Mouse (Mus musculus) stomach, embryonic 16.5 days (tissue): ENCODE data around the gene Ptcd2. TPM values are rescaled to one million over a fixed set of nuclear protein-coding genes. Genes with fewer than 3 reads are reported as not detected.

Source experiments
- ATAC-seq: fragments of 200-750 bp; cut with Nextera tagmentation; 2 replicates; pipeline ENCODE4 v1.8.0; 2017; ENCODE audit warnings: moderate number of reproducible peaks, moderate TSS enrichment; ENCODE audit not compliant: insufficient read depth, low FRiP score
- H3K27ac ChIP-seq: fragments of 300-500 bp; sonication (generic); 2 replicates; pipeline ENCODE4 v1.5.1; 2014; ENCODE audit warnings: low read length
- H3K27me3 ChIP-seq: fragments of 300-500 bp; sonication (generic); 2 replicates; pipeline ENCODE4 v1.6.1; 2014; ENCODE audit warnings: low read length, control low read depth, mixed read lengths; ENCODE audit not compliant: control insufficient read depth, insufficient read depth
- H3K36me3 ChIP-seq: fragments of 300-500 bp; sonication (generic); 2 replicates; pipeline ENCODE4 v1.6.1; 2014; ENCODE audit warnings: low read length; ENCODE audit not compliant: control insufficient read depth, insufficient read depth
- H3K4me1 ChIP-seq: fragments of 300-500 bp; sonication (generic); 2 replicates; pipeline ENCODE4 v1.6.1; 2014; ENCODE audit warnings: low read length, control low read depth, mixed read lengths; ENCODE audit not compliant: control insufficient read depth, insufficient read depth
- H3K4me2 ChIP-seq: fragments of 300-500 bp; sonication (generic); 2 replicates; pipeline ENCODE4 v1.6.1; 2014; ENCODE audit warnings: low read depth, low read length, mixed read lengths
- H3K4me3 ChIP-seq: fragments of 300-500 bp; sonication (generic); replicated peaks from 2 replicates; pipeline ENCODE4 v1.5.1; 2014; ENCODE audit warnings: mild to moderate bottlenecking, low read length
- H3K9ac ChIP-seq: fragments of 300-500 bp; sonication (generic); 2 replicates; pipeline ENCODE4 v1.6.1; 2014; ENCODE audit warnings: low read length
- H3K9me3 ChIP-seq: fragments of 300-500 bp; sonication (generic); replicated peaks from 2 replicates; pipeline ENCODE4 v1.6.1; 2016; ENCODE audit warnings: low read length, control low read depth; ENCODE audit not compliant: control insufficient read depth
- WGBS: fragments of 180-500 bp; shearing (Covaris S2); extraction: QIAGEN DNeasy Blood & Tissue Kit; methylation state at CpG from one replicate; pipeline ENCODE4 v1.1.7; 2014; 5-methylcytosine and 5-hydroxymethylcytosine counted together
- polyA plus RNA-seq: library from polyadenylated mRNA; unstranded; fragments of >200 nt; fragmentation: Nextera tagmentation; extraction: Ambion mirVana; gene quantifications from 2 replicates; pipeline ENCODE4 v1.2.1, GENCODE M21; 2015

Gene Ptcd2
- polyA plus RNA-seq, 1 experiment from 2014 or later = 46.6 TPM

DNA sequence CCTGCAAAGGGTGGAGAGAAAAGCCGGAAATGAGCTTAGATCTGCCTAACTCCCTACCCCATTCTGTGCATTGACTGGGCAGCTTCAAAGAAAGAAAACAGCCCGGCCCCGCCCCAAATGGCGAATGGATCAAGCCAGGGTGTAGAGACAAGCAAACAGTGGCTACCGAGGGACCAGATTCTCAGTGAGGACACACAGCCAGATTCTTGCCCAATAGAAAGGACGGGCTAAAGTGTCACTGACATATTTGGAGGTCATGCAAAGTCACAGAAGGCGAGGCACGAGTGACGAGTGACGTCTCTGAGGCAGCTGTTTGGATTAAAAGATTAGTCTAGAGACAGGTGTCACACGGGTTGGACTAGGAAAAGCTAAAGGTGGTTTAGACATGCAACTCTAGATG, 40.1 kb downstream of the Ptcd2 start:
- no peaks in the 10 kb centered on the region for H3K9me3 ChIP-seq
- H3K4me3 ChIP-seq = no peak overlapping the region
- H3K36me3 ChIP-seq = no peaks in the 10 kb centered on the region
- ATAC-seq = no peak
- no peak overlapping the region for H3K27ac ChIP-seq
- H3K27me3 ChIP-seq = no peaks in the 10 kb centered on the region
- 56% methylated on average over 11 of the region's 11 CpGs for WGBS
- no peak overlapping the region for H3K4me2 ChIP-seq
- no peak overlapping the region for H3K9ac ChIP-seq
- peaks cover 7% of the 10 kb centered on the region; the same call in 1 of the 2 replicates for H3K4me1 ChIP-seq

DNA sequence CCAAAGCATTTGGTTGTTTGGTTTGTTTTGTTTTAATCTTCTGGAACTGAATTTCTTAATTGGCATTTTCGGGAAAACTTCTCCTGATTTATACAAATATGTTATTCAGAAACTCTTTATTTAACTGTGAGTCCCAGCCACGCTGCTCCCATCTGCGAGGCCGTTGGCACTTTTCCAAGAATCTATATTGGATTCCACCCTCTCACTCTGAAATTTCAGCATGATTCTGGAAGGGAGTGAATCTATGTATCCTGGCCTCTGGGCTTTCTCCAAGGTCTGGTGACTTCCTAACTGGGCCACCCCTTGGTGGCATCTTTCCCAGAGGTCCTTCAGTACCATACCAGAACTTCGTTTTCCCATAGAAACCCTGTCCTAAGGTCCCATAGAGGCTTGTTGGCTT, 40.7 kb downstream of the Ptcd2 start:
- H3K36me3 ChIP-seq = no peaks in the 10 kb centered on the region
- H3K4me3 ChIP-seq = no peak overlapping the region
- ATAC-seq = 0 out of 2 replicates have a peak, but pooled peaks have one; percentile 25
- no peaks in the 10 kb centered on the region for H3K9me3 ChIP-seq
- H3K4me2 ChIP-seq = no peak overlapping the region
- no peaks in the 10 kb centered on the region for H3K27me3 ChIP-seq
- WGBS = 34% methylated on average over 5 of the region's 5 CpGs
- H3K4me1 ChIP-seq = peaks cover 7% of the 10 kb centered on the region; the same call in 1 of the 2 replicates
- peak overlapping the region; percentile 44; the same call in 1 of the 2 replicates for H3K27ac ChIP-seq
- H3K9ac ChIP-seq = no peak overlapping the region

DNA sequence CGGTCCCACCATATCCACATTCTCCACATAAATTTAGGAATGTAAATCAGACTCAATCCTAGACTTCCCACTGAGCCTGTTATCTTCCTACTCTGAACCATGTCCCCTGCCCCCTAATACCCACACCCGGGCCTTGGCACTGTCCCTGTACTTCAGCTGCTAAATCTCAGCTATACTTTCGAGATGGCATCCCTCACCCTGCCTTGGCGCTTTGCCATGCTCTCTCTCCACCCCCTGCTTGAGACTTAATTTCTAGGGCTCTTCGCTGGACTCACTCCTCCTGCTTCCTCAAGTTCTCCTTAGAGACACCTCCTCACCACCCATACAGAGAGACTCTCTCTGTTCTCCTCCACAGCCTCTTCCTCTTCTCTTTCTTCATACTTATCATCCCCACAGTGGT, 44.6 kb downstream of the Ptcd2 start:
- no peaks in the 10 kb centered on the region for H3K27me3 ChIP-seq
- peaks cover 7% of the 10 kb centered on the region; the same call in 1 of the 2 replicates for H3K4me1 ChIP-seq
- no peak for ATAC-seq
- H3K9ac ChIP-seq = no peak overlapping the region
- no peak overlapping the region for H3K27ac ChIP-seq
- WGBS = 82% methylated on average over 5 of the region's 5 CpGs
- no peaks in the 10 kb centered on the region for H3K36me3 ChIP-seq
- no peak overlapping the region for H3K4me2 ChIP-seq
- no peak overlapping the region for H3K4me3 ChIP-seq
- H3K9me3 ChIP-seq = no peaks in the 10 kb centered on the region

DNA sequence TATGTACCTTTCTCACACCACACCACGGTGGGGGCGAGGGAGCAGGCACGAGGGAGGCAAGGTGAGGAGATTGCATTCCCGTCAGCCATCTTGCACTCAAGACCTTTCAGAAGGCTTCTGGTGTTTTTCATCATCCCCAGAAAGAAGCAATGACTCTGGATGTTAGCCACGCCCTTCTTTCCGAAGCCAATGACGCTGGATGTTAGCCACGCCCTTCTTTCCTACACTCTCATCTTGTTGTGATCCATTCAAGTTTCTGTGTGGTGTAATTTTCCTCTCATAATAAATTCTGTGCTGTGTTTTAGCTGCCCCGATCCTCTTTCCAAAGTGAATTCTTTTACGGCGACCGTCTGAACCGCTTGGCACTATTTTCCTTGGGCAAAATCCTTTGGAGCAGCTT, 50.3 kb downstream of the Ptcd2 start:
- 91% methylated on average over 13 of the region's 13 CpGs for whole genome bisulfite sequencing
- no peak overlapping the region for H3K4me2 ChIP-seq
- H3K27me3 ChIP-seq = no peaks in the 10 kb centered on the region
- H3K4me3 ChIP-seq = no peak overlapping the region
- H3K4me1 ChIP-seq = no peaks in the 10 kb centered on the region
- no peak for ATAC-seq
- no peak overlapping the region for H3K9ac ChIP-seq
- H3K36me3 ChIP-seq = no peaks in the 10 kb centered on the region
- H3K9me3 ChIP-seq = no peaks in the 10 kb centered on the region
- no peak overlapping the region for H3K27ac ChIP-seq

DNA sequence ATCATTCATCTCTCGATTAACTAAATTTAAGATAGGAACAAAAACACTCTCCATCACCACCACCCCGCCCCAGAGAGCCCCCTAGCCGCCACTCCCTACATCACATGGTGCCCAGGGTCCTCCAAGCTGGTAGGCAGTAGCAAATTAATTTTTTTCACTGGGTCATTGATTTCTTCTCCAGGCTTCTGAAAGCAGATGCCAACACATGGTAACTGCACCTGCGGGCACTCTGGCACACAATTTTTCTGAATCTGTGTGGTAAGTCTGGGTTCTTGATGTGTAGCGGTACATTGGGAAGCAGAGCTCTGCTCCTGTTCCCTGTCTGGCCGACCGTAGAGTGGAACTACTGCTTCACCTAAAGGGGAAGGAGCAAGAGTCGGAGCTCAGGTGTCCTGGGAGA, 53.7 kb downstream of the Ptcd2 start:
- Histone ChIP-seq H3K4me2 (no peak overlapping the region), H3K36me3 (no peaks in the 10 kb centered on the region), H3K4me1 (no peaks in the 10 kb centered on the region), H3K4me3 (no peak overlapping the region), H3K27me3 (no peaks in the 10 kb centered on the region), H3K27ac (no peak overlapping the region), H3K9ac (no peak overlapping the region), H3K9me3 (no peaks in the 10 kb centered on the region)
- WGBS = 91% methylated on average over 8 of the region's 8 CpGs
- no peak for ATAC-seq

DNA sequence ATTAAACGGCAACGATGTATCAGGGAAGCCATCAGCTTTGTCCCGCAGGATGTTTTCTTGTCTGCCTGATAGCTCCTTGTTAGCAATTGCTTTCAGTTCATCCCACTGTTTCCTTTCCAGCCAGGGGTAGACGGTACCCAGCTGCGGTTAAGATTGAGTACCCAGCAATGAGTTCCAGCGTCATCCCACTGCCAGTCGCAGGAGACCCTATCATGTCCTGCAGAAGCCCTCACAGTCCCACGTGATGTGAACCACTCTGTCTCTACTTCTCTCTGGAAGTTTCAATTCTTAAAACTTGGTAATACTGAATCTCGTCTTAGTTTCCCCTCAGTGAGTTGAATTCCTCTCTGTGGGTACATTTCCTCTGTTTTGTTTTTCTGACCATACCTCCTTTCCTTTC, 56.7 kb downstream of the Ptcd2 start:
- no peaks in the 10 kb centered on the region for H3K9me3 ChIP-seq
- H3K4me3 ChIP-seq = no peak overlapping the region
- 79% methylated on average over 9 of the region's 9 CpGs for WGBS
- ATAC-seq = no peak
- H3K4me1 ChIP-seq = no peaks in the 10 kb centered on the region
- H3K27ac ChIP-seq = no peak overlapping the region
- no peak overlapping the region for H3K4me2 ChIP-seq
- H3K9ac ChIP-seq = no peak overlapping the region
- no peaks in the 10 kb centered on the region for H3K27me3 ChIP-seq
- no peaks in the 10 kb centered on the region for H3K36me3 ChIP-seq

DNA sequence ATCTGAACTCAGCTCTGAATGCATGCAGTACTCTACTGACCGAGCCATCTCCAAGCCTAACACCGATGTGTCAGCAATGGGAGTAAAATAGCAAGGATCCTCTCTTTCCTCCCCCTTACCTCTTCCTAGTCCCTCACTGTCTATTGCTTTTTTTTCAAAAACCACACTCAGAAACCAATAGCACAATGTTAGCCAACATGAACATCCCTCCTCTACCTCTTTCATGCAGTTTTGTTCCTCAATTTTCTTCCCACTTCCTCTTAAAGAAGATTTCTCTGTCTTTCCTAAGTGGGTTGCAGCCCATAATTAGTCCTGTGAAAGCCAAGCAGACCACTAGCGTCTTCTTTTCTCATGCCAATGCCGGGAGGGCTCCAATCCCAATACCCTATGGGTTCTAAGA, 57.3 kb downstream of the Ptcd2 start:
- H3K4me2 ChIP-seq = no peak overlapping the region
- H3K4me1 ChIP-seq = no peaks in the 10 kb centered on the region
- no peak overlapping the region for H3K4me3 ChIP-seq
- H3K9ac ChIP-seq = no peak overlapping the region
- no peak for ATAC-seq
- H3K36me3 ChIP-seq = no peaks in the 10 kb centered on the region
- WGBS = 86% methylated on average over 4 of the region's 4 CpGs
- no peaks in the 10 kb centered on the region for H3K9me3 ChIP-seq
- no peaks in the 10 kb centered on the region for H3K27me3 ChIP-seq
- H3K27ac ChIP-seq = no peak overlapping the region

DNA sequence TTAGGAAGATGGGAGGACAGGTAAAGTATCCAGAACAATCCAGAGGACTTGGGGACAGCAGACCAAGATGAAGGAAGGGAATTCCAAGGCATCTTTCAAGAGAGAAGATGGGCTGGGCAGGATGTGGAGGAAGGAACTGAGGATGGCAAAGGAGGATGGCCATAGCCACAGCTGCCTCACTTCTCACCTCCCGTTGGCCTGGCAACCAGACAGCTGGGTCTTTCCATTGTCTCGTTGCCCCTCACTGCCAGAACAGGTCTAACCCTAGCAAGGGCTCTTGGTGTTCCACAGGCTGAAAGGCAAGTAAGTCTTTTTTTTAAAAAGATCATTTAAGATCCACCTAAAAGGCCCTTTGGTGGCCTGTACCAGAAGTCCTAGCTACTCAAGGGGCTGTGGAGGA, 59.3 kb downstream of the Ptcd2 start:
- ATAC-seq = no peak
- no peaks in the 10 kb centered on the region for H3K4me1 ChIP-seq
- WGBS = 46% methylated on average over 2 of the region's 2 CpGs
- H3K27ac ChIP-seq = no peak overlapping the region
- no peaks in the 10 kb centered on the region for H3K27me3 ChIP-seq
- no peak overlapping the region for H3K9ac ChIP-seq
- H3K9me3 ChIP-seq = no peaks in the 10 kb centered on the region
- no peaks in the 10 kb centered on the region for H3K36me3 ChIP-seq
- no peak overlapping the region for H3K4me2 ChIP-seq
- H3K4me3 ChIP-seq = no peak overlapping the region

DNA sequence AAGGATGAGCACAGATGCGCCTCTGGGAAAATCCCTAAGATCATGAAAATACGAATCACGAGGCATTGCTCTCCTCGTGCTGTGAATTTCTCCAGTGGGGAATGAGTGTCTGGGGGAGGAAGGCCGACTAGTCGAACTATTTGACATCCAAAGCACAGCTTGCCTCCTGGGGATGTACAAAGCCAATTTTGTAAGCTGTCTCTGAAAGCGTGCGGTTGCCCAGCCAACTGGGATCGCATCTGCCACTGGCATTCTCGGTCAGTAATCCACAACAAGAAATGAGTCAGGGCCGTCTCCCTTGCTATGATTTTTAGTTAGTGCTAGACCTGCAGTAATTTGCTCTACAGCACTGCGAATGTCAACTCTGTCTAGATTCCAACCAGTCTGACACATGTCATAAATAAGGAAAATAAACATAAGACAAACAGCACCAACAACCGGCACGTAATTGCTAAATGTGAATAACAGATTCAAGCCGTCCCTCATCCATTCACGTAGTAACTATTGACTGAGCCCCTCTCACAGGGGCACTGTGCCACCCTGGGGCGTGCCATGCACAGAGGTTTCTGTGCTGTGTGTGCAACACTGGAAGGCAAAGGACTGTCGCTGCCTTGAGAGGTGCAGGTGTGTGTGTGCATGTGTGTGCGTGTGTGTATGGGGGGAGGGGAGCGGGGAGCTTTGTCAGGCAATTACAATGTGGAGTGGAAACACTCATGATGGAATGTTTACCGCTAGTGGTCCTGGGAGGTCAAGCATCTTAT, 59.9 kb downstream of the Ptcd2 start:
- H3K27me3 ChIP-seq = no peaks in the 10 kb centered on the region
- no peak overlapping the region for H3K9ac ChIP-seq
- no peak overlapping the region for H3K4me3 ChIP-seq
- no peaks in the 10 kb centered on the region for H3K9me3 ChIP-seq
- ATAC-seq = no peak
- WGBS = 82% methylated on average over 21 of the region's 21 CpGs
- no peaks in the 10 kb centered on the region for H3K4me1 ChIP-seq
- H3K36me3 ChIP-seq = no peaks in the 10 kb centered on the region
- H3K4me2 ChIP-seq = no peak overlapping the region
- no peak overlapping the region for H3K27ac ChIP-seq
